Mouse (Mus musculus) lung, embryonic 15.5 days (tissue): ENCODE data around the gene Dcp1b. TPM values are rescaled to one million over a fixed set of nuclear protein-coding genes. Genes with fewer than 3 reads are reported as not detected.
"Not testable (repeated sequence)": the region's sequence is repeated elsewhere in the genome, so short reads cannot be mapped to it uniquely, and the experiment has no call there.

Source experiments
- ATAC-seq: fragments of 200-750 bp; cut with Nextera tagmentation; 2 replicates; pipeline ENCODE4 v1.8.0; 2017; ENCODE audit warnings: moderate number of reproducible peaks, borderline replicate concordance; ENCODE audit not compliant: low FRiP score, low TSS enrichment; ENCODE audit errors: extremely low read depth
- H3K27ac ChIP-seq: fragments of 300-500 bp; sonication (generic); 2 replicates; pipeline ENCODE4 v1.5.1; 2015; ENCODE audit warnings: moderate library complexity, mild to moderate bottlenecking, inconsistent platforms
- H3K27me3 ChIP-seq: fragments of 300-500 bp; sonication (generic); 2 replicates; pipeline ENCODE4 v1.6.1; 2015; ENCODE audit warnings: inconsistent platforms
- H3K36me3 ChIP-seq: fragments of 300-500 bp; sonication (generic); 2 replicates; pipeline ENCODE4 v1.6.1; 2015; ENCODE audit warnings: inconsistent platforms
- H3K4me1 ChIP-seq: fragments of 300-500 bp; sonication (generic); 2 replicates; pipeline ENCODE4 v1.6.1; 2015; ENCODE audit warnings: inconsistent platforms
- H3K4me2 ChIP-seq: fragments of 300-500 bp; sonication (generic); 2 replicates; pipeline ENCODE4 v1.6.1; 2015; ENCODE audit warnings: inconsistent platforms, mild to moderate bottlenecking, moderate library complexity
- H3K4me3 ChIP-seq: fragments of 300-500 bp; sonication (generic); 2 replicates; pipeline ENCODE4 v1.5.1; 2015; ENCODE audit warnings: mild to moderate bottlenecking, inconsistent platforms
- H3K9ac ChIP-seq: fragments of 300-500 bp; sonication (generic); 2 replicates; pipeline ENCODE4 v1.6.1; 2015; ENCODE audit warnings: inconsistent platforms
- H3K9me3 ChIP-seq: fragments of 300-500 bp; sonication (generic); 2 replicates; pipeline ENCODE4 v1.6.1; 2016; ENCODE audit warnings: inconsistent platforms
- WGBS: fragments of 180-500 bp; shearing (Covaris S2); methylation state at CpG from one replicate; pipeline ENCODE4 v1.1.7; 2015; 5-methylcytosine and 5-hydroxymethylcytosine counted together
- polyA plus RNA-seq: library from polyadenylated mRNA; unstranded; fragments of >200 nt; fragmentation: Nextera tagmentation; extraction: Ambion mirVana; gene quantifications from 2 replicates; pipeline ENCODE4 v1.2.1, GENCODE M21; 2015

Dcp1b gene
- polyA plus RNA-seq, 1 experiment from 2014 or later, result 7.6 TPM

GRCm38 (mm10) chr6:119198534-119199273, 23.7 kb downstream of the Dcp1b start:
- H3K27ac ChIP-seq, result peak overlapping the region; percentile 49; the same call in 1 of the 2 replicates
- WGBS, result 35% methylated on average over 15 of the region's 15 CpGs
- H3K4me1 ChIP-seq, result peaks cover 28% of the 10 kb centered on the region

GRCm38 (mm10) chr6:119199274-119199879, 24.3 kb downstream of the Dcp1b start:
- Histone ChIP-seq H3K4me2 (no peak overlapping the region), H3K36me3 (no peaks in the 10 kb centered on the region), H3K27me3 (no peaks in the 10 kb centered on the region), H3K27ac (no peak overlapping the region), H3K9me3 (no peaks in the 10 kb centered on the region), H3K9ac (no peak overlapping the region), H3K4me3 (no peak overlapping the region), H3K4me1 (peaks cover 28% of the 10 kb centered on the region)
- WGBS, result 48% methylated on average over 8 of the region's 8 CpGs
- no peak for ATAC-seq

More at GRCm38 (mm10) chr6:119198534-119199273, 23.7 kb downstream of the Dcp1b start:
- no peak overlapping the region for H3K4me2 ChIP-seq
- H3K27me3 ChIP-seq, result no peaks in the 10 kb centered on the region
- ATAC-seq, result peak; percentile 70; the same call in 1 of the 2 replicates
- no peak overlapping the region for H3K4me3 ChIP-seq
- H3K9me3 ChIP-seq, result no peaks in the 10 kb centered on the region
- H3K36me3 ChIP-seq, result no peaks in the 10 kb centered on the region
- no peak overlapping the region for H3K9ac ChIP-seq

GRCm38 (mm10) chr6:119200362-119200761, 25.3 kb downstream of the Dcp1b start:
- Histone ChIP-seq H3K9me3 (no peaks in the 10 kb centered on the region), H3K27me3 (no peaks in the 10 kb centered on the region), H3K4me2 (no peak overlapping the region), H3K4me1 (peaks cover 32% of the 10 kb centered on the region), H3K4me3 (no peak overlapping the region), H3K9ac (no peak overlapping the region), H3K36me3 (no peaks in the 10 kb centered on the region), H3K27ac (no peak overlapping the region)
- no peak for ATAC-seq
- WGBS, result 72% methylated on average over 5 of the region's 5 CpGs

- Histone ChIP-seq H3K4me1 (peaks cover 23% of the 10 kb centered on the region), H3K27me3 (no peaks in the 10 kb centered on the region), H3K9me3 (no peaks in the 10 kb centered on the region), H3K4me3 (no peak overlapping the region), H3K9ac (no peak overlapping the region), H3K4me2 (no peak overlapping the region), H3K27ac (no peak overlapping the region), H3K36me3 (no peaks in the 10 kb centered on the region)
- ATAC-seq, result no peak
- WGBS, result 82% methylated on average over 4 of the region's 4 CpGs
Observed at GRCm38 (mm10) chr6:119201575-119201974, 26.5 kb downstream of the Dcp1b start.

GRCm38 (mm10) chr6:119204286-119204685, 29.2 kb downstream of the Dcp1b start:
- 62% methylated on average over 7 of the region's 7 CpGs for WGBS
- no peaks in the 10 kb centered on the region for H3K27me3 ChIP-seq
- no peaks in the 10 kb centered on the region for H3K9me3 ChIP-seq
- H3K27ac ChIP-seq, result no peak overlapping the region
- peaks cover 15% of the 10 kb centered on the region for H3K4me1 ChIP-seq
- no peak overlapping the region for H3K4me3 ChIP-seq
- H3K9ac ChIP-seq, result no peak overlapping the region
- H3K4me2 ChIP-seq, result no peak overlapping the region
- no peaks in the 10 kb centered on the region for H3K36me3 ChIP-seq
- no peak for ATAC-seq

GRCm38 (mm10) chr6:119204915-119205314, 29.9 kb downstream of the Dcp1b start:
- 61% methylated on average over 3 of the region's 3 CpGs for WGBS
- Histone ChIP-seq H3K4me1 (peaks cover 9% of the 10 kb centered on the region), H3K9ac (no peak overlapping the region), H3K36me3 (no peaks in the 10 kb centered on the region), H3K9me3 (no peaks in the 10 kb centered on the region), H3K27ac (no peak overlapping the region), H3K27me3 (no peaks in the 10 kb centered on the region), H3K4me2 (no peak overlapping the region), H3K4me3 (no peak overlapping the region)
- no peak for ATAC-seq

GRCm38 (mm10) chr6:119206006-119206405, 31.0 kb downstream of the Dcp1b start:
- not testable (repeated sequence) for H3K27ac ChIP-seq, H3K4me1 ChIP-seq, H3K4me2 ChIP-seq, H3K36me3 ChIP-seq, ATAC-seq, H3K9me3 ChIP-seq, H3K27me3 ChIP-seq, H3K9ac ChIP-seq, H3K4me3 ChIP-seq
- WGBS, result 77% methylated on average over 7 of the region's 7 CpGs

GRCm38 (mm10) chr6:119213375-119213774, 38.3 kb downstream of the Dcp1b start:
- no peak for ATAC-seq
- H3K9ac ChIP-seq, result no peak overlapping the region
- no peak overlapping the region for H3K4me3 ChIP-seq
- H3K36me3 ChIP-seq, result peaks cover 21% of the 10 kb centered on the region
- no peaks in the 10 kb centered on the region for H3K4me1 ChIP-seq
- H3K27ac ChIP-seq, result no peak overlapping the region
- no peaks in the 10 kb centered on the region for H3K9me3 ChIP-seq
- WGBS, result 79% methylated on average over 5 of the region's 5 CpGs
- H3K4me2 ChIP-seq, result no peak overlapping the region
- no peaks in the 10 kb centered on the region for H3K27me3 ChIP-seq

- no peaks in the 10 kb centered on the region for H3K9me3 ChIP-seq
- no peak overlapping the region for H3K9ac ChIP-seq
- H3K36me3 ChIP-seq, result peaks cover 21% of the 10 kb centered on the region
- H3K27ac ChIP-seq, result no peak overlapping the region
- H3K4me1 ChIP-seq, result no peaks in the 10 kb centered on the region
- no peaks in the 10 kb centered on the region for H3K27me3 ChIP-seq
- H3K4me3 ChIP-seq, result no peak overlapping the region
- no peak for ATAC-seq
- H3K4me2 ChIP-seq, result no peak overlapping the region
- WGBS, result 67% methylated on average over 6 of the region's 6 CpGs
Observed at GRCm38 (mm10) chr6:119214190-119214589, 39.1 kb downstream of the Dcp1b start.

- H3K36me3 ChIP-seq, result peaks cover 21% of the 10 kb centered on the region
- ATAC-seq, result no peak; the same call in 1 of the 2 replicates
- H3K9me3 ChIP-seq, result no peaks in the 10 kb centered on the region
- WGBS, result 77% methylated on average over 10 of the region's 10 CpGs
- H3K4me1 ChIP-seq, result no peaks in the 10 kb centered on the region
- no peak overlapping the region for H3K9ac ChIP-seq
- H3K27me3 ChIP-seq, result no peaks in the 10 kb centered on the region
- H3K4me2 ChIP-seq, result no peak overlapping the region
- no peak overlapping the region for H3K27ac ChIP-seq
- no peak overlapping the region for H3K4me3 ChIP-seq
Observed at GRCm38 (mm10) chr6:119215040-119215613, 40.1 kb downstream of the Dcp1b start.

GRCm38 (mm10) chr6:119217661-119218060, 42.6 kb downstream of the Dcp1b start:
- Histone ChIP-seq H3K9ac (no peak overlapping the region), H3K4me3 (no peak overlapping the region), H3K27me3 (no peaks in the 10 kb centered on the region), H3K4me1 (0 out of 2 replicates have a peak, but pooled peaks cover 3% of the 10 kb centered on the region), H3K27ac (no peak overlapping the region), H3K9me3 (no peaks in the 10 kb centered on the region), H3K36me3 (peaks cover 19% of the 10 kb centered on the region), H3K4me2 (no peak overlapping the region)
- 58% methylated on average over 4 of the region's 4 CpGs for WGBS
- no peak for ATAC-seq

GRCm38 (mm10) chr6:119218591-119218990, 43.5 kb downstream of the Dcp1b start:
- Histone ChIP-seq H3K27ac (no peak overlapping the region), H3K9ac (no peak overlapping the region), H3K4me1 (0 out of 2 replicates have a peak, but pooled peaks cover 3% of the 10 kb centered on the region), H3K36me3 (peaks cover 13% of the 10 kb centered on the region), H3K27me3 (no peaks in the 10 kb centered on the region), H3K9me3 (no peaks in the 10 kb centered on the region), H3K4me3 (no peak overlapping the region), H3K4me2 (no peak overlapping the region)
- ATAC-seq, result no peak
- 83% methylated on average over 5 of the region's 5 CpGs for WGBS
